Mouse (Mus musculus) lung, embryonic 14.5 days (tissue): ENCODE measurements at regions not wholly inside any gene's neighbourhood (a gene's known extent, or its start where the extent isn't known, plus 50 kb on each side); places are given as distances from the start of the nearest gene placed in this dataset.

Source experiments
- ATAC-seq: fragments of 200-750 bp; cut with Nextera tagmentation; 2 replicates; pipeline ENCODE4 v1.8.0; 2017; ENCODE audit warnings: mild to moderate bottlenecking, moderate TSS enrichment, moderate library complexity; ENCODE audit not compliant: insufficient read depth
- DNase-seq: peaks from one replicate; pipeline ENCODE4 v3.0.0-alpha.2; 2015
- H3K27ac ChIP-seq: fragments of 300-500 bp; sonication (generic); 2 replicates; pipeline ENCODE4 v1.5.1; 2014; ENCODE audit warnings: low read depth, mild to moderate bottlenecking, moderate library complexity
- H3K27me3 ChIP-seq: fragments of 300-500 bp; sonication (generic); 2 replicates; pipeline ENCODE4 v1.6.1; 2014; ENCODE audit warnings: low read length, control low read depth; ENCODE audit not compliant: insufficient read depth
- H3K36me3 ChIP-seq: fragments of 300-500 bp; sonication (generic); 2 replicates; pipeline ENCODE4 v1.6.1; 2014; ENCODE audit warnings: control low read depth; ENCODE audit not compliant: insufficient read depth
- H3K4me1 ChIP-seq: fragments of 300-500 bp; sonication (generic); 2 replicates; pipeline ENCODE4 v1.6.1; 2014; ENCODE audit warnings: antibody characterized with exemption, control low read depth; ENCODE audit not compliant: insufficient read depth
- H3K4me2 ChIP-seq: fragments of 300-500 bp; sonication (generic); 2 replicates; pipeline ENCODE4 v1.6.1; 2014; ENCODE audit warnings: mild to moderate bottlenecking
- H3K4me3 ChIP-seq: fragments of 300-500 bp; sonication (generic); 2 replicates; pipeline ENCODE4 v1.5.1; 2014; ENCODE audit warnings: low read depth, low read length
- H3K9ac ChIP-seq: fragments of 300-500 bp; sonication (generic); 2 replicates; pipeline ENCODE4 v1.6.1; 2014
- H3K9me3 ChIP-seq: fragments of 300-500 bp; sonication (generic); 2 replicates; pipeline ENCODE4 v1.6.1; 2016; ENCODE audit warnings: low read depth, low read length, control low read depth
- CTCF ChIP-seq: IDR thresholded peaks from 2 replicates; pipeline ENCODE4 v1.5.1; 2016; ENCODE audit warnings: antibody characterized with exemption, low read depth
- WGBS: fragments of 180-500 bp; shearing (Covaris S2); extraction: QIAGEN DNeasy Blood & Tissue Kit; methylation state at CpG from one replicate; pipeline ENCODE4 v1.1.7; 2014; 5-methylcytosine and 5-hydroxymethylcytosine counted together

- Histone ChIP-seq H3K9ac (no peak overlapping the region), H3K4me2 (no peak overlapping the region), H3K9me3 (no peaks in the 10 kb centered on the region), H3K27ac (no peak overlapping the region), H3K4me3 (no peak overlapping the region), H3K27me3 (no peaks in the 10 kb centered on the region), H3K4me1 (0 out of 2 replicates have a peak, but pooled peaks cover 6% of the 10 kb centered on the region), H3K36me3 (no peaks in the 10 kb centered on the region)
- ATAC-seq (no peak), DNase-seq (peak; percentile 31)
- TF ChIP-seq CTCF, result no peak
Measured at GRCm38 (mm10) chr2:115211191-115211590, 370.3 kb upstream of the BC052040 start.

GRCm38 (mm10) chr2:115213181-115213970 lies 368.1 kb upstream of the BC052040 start:
- Histone ChIP-seq H3K9me3 (no peaks in the 10 kb centered on the region), H3K4me2 (peak overlapping the region; percentile 20; the same call in 1 of the 2 replicates), H3K27ac (no peak overlapping the region), H3K9ac (no peak overlapping the region), H3K36me3 (no peaks in the 10 kb centered on the region), H3K4me3 (no peak overlapping the region), H3K27me3 (no peaks in the 10 kb centered on the region), H3K4me1 (0 out of 2 replicates have a peak, but pooled peaks cover 6% of the 10 kb centered on the region)
- DNase-seq (peak; percentile 47), ATAC-seq (peak; percentile 66)
- WGBS, result 20% methylated on average over 18 of the region's 18 CpGs
- TF ChIP-seq CTCF, result no peak

- H3K9me3 ChIP-seq, result no peaks in the 10 kb centered on the region
- H3K4me2 ChIP-seq, result no peak overlapping the region
- H3K4me3 ChIP-seq, result no peak overlapping the region
- 0 out of 2 replicates have a peak, but pooled peaks cover 6% of the 10 kb centered on the region for H3K4me1 ChIP-seq
- TF ChIP-seq CTCF, result no peak
- H3K27me3 ChIP-seq, result no peaks in the 10 kb centered on the region
- H3K36me3 ChIP-seq, result no peaks in the 10 kb centered on the region
- ATAC-seq (peak; percentile 83), DNase-seq (peak; percentile 75)
- H3K27ac ChIP-seq, result no peak overlapping the region
- H3K9ac ChIP-seq, result no peak overlapping the region
- 32% methylated on average over 6 of the region's 6 CpGs for WGBS
Measured at GRCm38 (mm10) chr2:115214292-115214691, 367.2 kb upstream of the BC052040 start.

GRCm38 (mm10) chr2:115230041-115230440 lies 351.5 kb upstream of the BC052040 start:
- 68% methylated on average over 4 of the region's 4 CpGs for WGBS
- no peaks in the 10 kb centered on the region for H3K36me3 ChIP-seq

GRCm38 (mm10) chr2:115247673-115248072 lies 333.8 kb upstream of the BC052040 start:
- Histone ChIP-seq H3K9ac (no peak overlapping the region), H3K4me2 (no peak overlapping the region), H3K27me3 (no peaks in the 10 kb centered on the region), H3K4me1 (peaks cover 7% of the 10 kb centered on the region; the same call in 1 of the 2 replicates), H3K4me3 (no peak overlapping the region), H3K9me3 (no peaks in the 10 kb centered on the region), H3K27ac (no peak overlapping the region), H3K36me3 (no peaks in the 10 kb centered on the region)
- no peak for TF ChIP-seq CTCF
- DNase-seq (peak; percentile 52), ATAC-seq (peak; percentile 52; the same call in 1 of the 2 replicates)
- WGBS, result 47% methylated on average over 4 of the region's 4 CpGs

More at GRCm38 (mm10) chr2:115230041-115230440, 351.5 kb upstream of the BC052040 start:
- Histone ChIP-seq H3K9me3 (no peaks in the 10 kb centered on the region), H3K9ac (no peak overlapping the region), H3K4me3 (no peak overlapping the region), H3K27ac (no peak overlapping the region), H3K4me1 (no peaks in the 10 kb centered on the region), H3K27me3 (no peaks in the 10 kb centered on the region), H3K4me2 (no peak overlapping the region)
- TF ChIP-seq CTCF, result no peak
- ATAC-seq, result no peak
- DNase-seq, result no peak

- Histone ChIP-seq H3K9me3 (no peaks in the 10 kb centered on the region), H3K4me1 (peaks cover 7% of the 10 kb centered on the region; the same call in 1 of the 2 replicates), H3K4me3 (no peak overlapping the region), H3K36me3 (no peaks in the 10 kb centered on the region), H3K9ac (no peak overlapping the region), H3K4me2 (no peak overlapping the region), H3K27me3 (no peaks in the 10 kb centered on the region), H3K27ac (peak overlapping the region; percentile 80)
- DNase-seq, result peak; percentile 95
- ATAC-seq, result peak; percentile 84
- no peak for TF ChIP-seq CTCF
- WGBS, result 33% methylated on average over 5 of the region's 5 CpGs
Measured at GRCm38 (mm10) chr2:115250019-115250807, 331.3 kb upstream of the BC052040 start.

GRCm38 (mm10) chr2:115257391-115257790 lies 324.1 kb upstream of the BC052040 start:
- no peak for ATAC-seq
- H3K4me3 ChIP-seq, result no peak overlapping the region
- H3K4me1 ChIP-seq, result no peaks in the 10 kb centered on the region
- H3K27me3 ChIP-seq, result no peaks in the 10 kb centered on the region
- no peak for DNase-seq
- H3K9me3 ChIP-seq, result no peaks in the 10 kb centered on the region
- no peak overlapping the region for H3K4me2 ChIP-seq
- no peak overlapping the region for H3K9ac ChIP-seq
- H3K36me3 ChIP-seq, result no peaks in the 10 kb centered on the region
- 77% methylated on average over 2 of the region's 2 CpGs for WGBS
- no peak for TF ChIP-seq CTCF
- no peak overlapping the region for H3K27ac ChIP-seq
